Mouse (Mus musculus) c-Kit-positive CD71-positive TER-119-positive erythroid progenitor cells, embryonic 14.5 days (primary cell): ENCODE data around the gene Casp9.
"Not testable (repeated sequence)": the region's sequence is repeated elsewhere in the genome, so short reads cannot be mapped to it uniquely, and the experiment has no call there.

ENCODE experiments used
- DNase-seq: peaks from one replicate; pipeline ENCODE4 v3.0.0-alpha.2; 2013; ENCODE audit warnings: low spot score

The Casp9 gene

GRCm38 (mm10) chr4:141793282-141794151, at the start of gene Casp9:
Casp9 (plus strand) TSS chr4:141793612.
- DNase-seq, result peak; percentile 96

GRCm38 (mm10) chr4:141746578-141747346, 46.6 kb upstream of the Casp9 start, which contains the start of gene Agmat:
Agmat (plus strand) TSS chr4:141746672.
- no peak for DNase-seq

GRCm38 (mm10) chr4:141749557-141749956, 43.9 kb upstream of the Casp9 start:
- DNase-seq, result no peak

- no peak for DNase-seq
Observed at GRCm38 (mm10) chr4:141750826-141751225, 42.6 kb upstream of the Casp9 start.

GRCm38 (mm10) chr4:141751419-141752075, 41.9 kb upstream of the Casp9 start:
- no peak for DNase-seq

GRCm38 (mm10) chr4:141752076-141752421, 41.4 kb upstream of the Casp9 start:
- DNase-seq, result peak; percentile 85

- no peak for DNase-seq
Observed at GRCm38 (mm10) chr4:141755375-141755930, 38.0 kb upstream of the Casp9 start.

GRCm38 (mm10) chr4:141757124-141757523, 36.3 kb upstream of the Casp9 start:
- DNase-seq, result no peak

- DNase-seq, result peak; percentile 61
Observed at GRCm38 (mm10) chr4:141758874-141759542, 34.4 kb upstream of the Casp9 start.

- no peak for DNase-seq
Observed at GRCm38 (mm10) chr4:141760942-141761341, 32.5 kb upstream of the Casp9 start.

- no peak for DNase-seq
Observed at GRCm38 (mm10) chr4:141762102-141762598, 31.3 kb upstream of the Casp9 start.

GRCm38 (mm10) chr4:141763476-141763875, 29.9 kb upstream of the Casp9 start:
- no peak for DNase-seq

GRCm38 (mm10) chr4:141765008-141765407, 28.4 kb upstream of the Casp9 start:
- no peak for DNase-seq

- no peak for DNase-seq
Observed at GRCm38 (mm10) chr4:141766316-141766667, 27.1 kb upstream of the Casp9 start.

GRCm38 (mm10) chr4:141766668-141767352, 26.6 kb upstream of the Casp9 start:
- no peak for DNase-seq

- DNase-seq, result peak; percentile 70
Observed at GRCm38 (mm10) chr4:141767353-141768036, 25.9 kb upstream of the Casp9 start.

GRCm38 (mm10) chr4:141769501-141770160, 23.8 kb upstream of the Casp9 start:
- no peak for DNase-seq

- no peak for DNase-seq
Observed at GRCm38 (mm10) chr4:141771823-141772222, 21.6 kb upstream of the Casp9 start.

- not testable (repeated sequence) for DNase-seq
Observed at GRCm38 (mm10) chr4:141773019-141773418, 20.4 kb upstream of the Casp9 start.

- no peak for DNase-seq
Observed at GRCm38 (mm10) chr4:141779828-141780227, 13.6 kb upstream of the Casp9 start.
